Mouse (Mus musculus) forebrain, embryonic 15.5 days (tissue): Measurements from ENCODE around the gene Wbp11. TPM values are rescaled to one million over a fixed set of nuclear protein-coding genes. Genes with fewer than 3 reads are reported as not detected.
A peak's percentile ranks its signal among the peaks of the same experiment; 100 is the strongest.

ENCODE experiments used
- ATAC-seq: fragments of 200-750 bp; cut with Nextera tagmentation; replicated peaks from 2 replicates; pipeline ENCODE4 v1.8.0; 2017; ENCODE audit warnings: mild to moderate bottlenecking, moderate TSS enrichment, moderate library complexity
- H3K27ac ChIP-seq: fragments of 300-500 bp; sonication (generic); replicated peaks from 2 replicates; pipeline ENCODE4 v1.5.1; 2015; ENCODE audit warnings: mild to moderate bottlenecking, inconsistent platforms
- H3K27me3 ChIP-seq: fragments of 300-500 bp; sonication (generic); 2 replicates; pipeline ENCODE4 v1.6.1; 2015; ENCODE audit warnings: inconsistent platforms
- H3K36me3 ChIP-seq: fragments of 300-500 bp; sonication (generic); 2 replicates; pipeline ENCODE4 v1.6.1; 2015; ENCODE audit warnings: mild to moderate bottlenecking, inconsistent platforms
- H3K4me1 ChIP-seq: fragments of 300-500 bp; sonication (generic); 2 replicates; pipeline ENCODE4 v1.6.1; 2015; ENCODE audit warnings: inconsistent platforms
- H3K4me2 ChIP-seq: fragments of 300-500 bp; sonication (generic); replicated peaks from 2 replicates; pipeline ENCODE4 v1.6.1; 2015; ENCODE audit warnings: mild to moderate bottlenecking, inconsistent platforms
- H3K4me3 ChIP-seq: fragments of 300-500 bp; sonication (generic); 2 replicates; pipeline ENCODE4 v1.5.1; 2015; ENCODE audit warnings: mild to moderate bottlenecking, inconsistent platforms
- H3K9ac ChIP-seq: fragments of 300-500 bp; sonication (generic); replicated peaks from 2 replicates; pipeline ENCODE4 v1.6.1; 2015; ENCODE audit warnings: mild to moderate bottlenecking, inconsistent platforms
- H3K9me3 ChIP-seq: fragments of 300-500 bp; sonication (generic); 2 replicates; pipeline ENCODE4 v1.6.1; 2016; ENCODE audit warnings: inconsistent platforms
- WGBS: fragments of 180-500 bp; shearing (Covaris S2); methylation state at CpG from one replicate; pipeline ENCODE4 v1.1.7; 2015; ENCODE audit warnings: mixed read lengths; 5-methylcytosine and 5-hydroxymethylcytosine counted together
- polyA plus RNA-seq: library from polyadenylated mRNA; unstranded; fragments of >200 nt; fragmentation: Nextera tagmentation; extraction: Ambion mirVana; gene quantifications from 2 replicates; pipeline ENCODE4 v1.2.1, GENCODE M21; 2015

Wbp11 gene
- polyA plus RNA-seq, 1 experiment from 2014 or later, result 82.5 TPM

DNA sequence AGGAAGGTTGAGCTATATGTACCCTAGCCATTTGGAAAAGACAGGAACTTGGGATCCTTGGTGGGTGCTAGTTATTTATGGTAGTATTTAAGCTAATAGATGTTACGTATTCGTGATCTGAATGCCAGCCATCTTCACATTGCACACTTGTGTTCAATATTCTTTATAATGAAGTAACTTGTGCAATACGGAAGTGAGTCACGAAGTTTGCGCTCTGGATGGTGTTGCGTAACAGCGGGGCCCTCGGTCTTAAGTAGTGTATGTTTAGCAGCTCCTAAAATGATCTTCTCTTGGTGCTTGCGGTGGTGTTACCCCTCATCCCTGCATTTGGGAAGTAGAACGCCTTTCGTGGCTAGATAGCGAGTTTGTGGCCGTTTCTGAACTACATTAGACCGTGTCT, 19.0 kb downstream of the Wbp11 start:
- H3K4me2 ChIP-seq, result peak overlapping the region; percentile 91
- H3K27me3 ChIP-seq, result no peaks in the 10 kb centered on the region
- WGBS, result 41% methylated on average over 14 of the region's 14 CpGs
- H3K9me3 ChIP-seq, result no peaks in the 10 kb centered on the region
- peaks cover 23% of the 10 kb centered on the region for H3K36me3 ChIP-seq
- H3K27ac ChIP-seq, result no peak overlapping the region
- peak overlapping the region; percentile 86 for H3K4me3 ChIP-seq
- no peak for ATAC-seq
- peak overlapping the region; percentile 70 for H3K9ac ChIP-seq
- H3K4me1 ChIP-seq, result peaks cover 25% of the 10 kb centered on the region

DNA sequence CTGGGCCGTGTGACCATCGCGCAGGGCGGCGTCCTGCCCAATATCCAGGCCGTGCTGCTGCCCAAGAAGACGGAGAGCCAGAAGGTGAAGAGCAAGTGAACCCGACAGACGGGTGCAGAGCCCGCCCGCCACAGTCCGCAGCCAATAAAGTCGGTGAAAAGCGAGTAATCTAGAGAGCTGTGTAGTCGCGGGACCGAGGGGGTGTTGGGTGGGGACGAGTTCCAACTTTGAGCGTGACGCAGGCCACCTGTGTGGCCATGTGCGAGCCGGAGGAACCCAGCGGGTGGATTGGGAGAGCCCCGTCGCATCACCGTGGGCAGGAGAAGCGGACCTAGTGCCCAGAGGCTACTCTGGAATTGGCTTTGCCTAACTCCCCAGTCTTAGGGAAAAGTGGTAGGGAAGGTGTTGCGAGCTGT, 19.4 kb downstream of the Wbp11 start:
- peak; percentile 18 for ATAC-seq
- H3K27ac ChIP-seq, result no peak overlapping the region

DNA sequence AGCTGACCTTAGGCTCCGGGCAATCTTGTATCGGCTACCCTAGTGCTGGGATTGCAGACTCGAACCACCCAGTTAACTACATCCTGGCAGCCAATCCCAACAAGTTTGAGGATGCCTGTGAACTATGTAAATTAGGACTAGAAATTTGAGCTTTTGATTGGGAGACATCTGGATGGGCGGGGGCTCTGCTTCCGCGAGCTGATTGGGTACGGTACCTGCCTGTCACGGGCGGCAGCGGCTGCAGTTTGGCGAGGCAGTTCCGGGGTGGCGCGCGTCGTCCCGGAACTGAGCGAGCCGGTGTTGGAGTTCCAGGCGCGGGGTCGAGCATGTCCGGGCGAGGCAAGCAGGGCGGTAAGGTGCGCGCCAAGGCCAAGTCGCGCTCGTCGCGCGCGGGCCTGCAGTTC, 20.0 kb downstream of the Wbp11 start, which contains the start of gene H2afj:
Gene H2afj, plus strand, starts transcription at position 231 of the 404 bp plus-strand sequence.
- peak within 1 kb of the TSS; percentile 91 for H3K4me2 ChIP-seq
- H3K27ac ChIP-seq, result peak within 1 kb of the TSS; percentile 64
- H3K9ac ChIP-seq, result peak within 1 kb of the TSS; percentile 70
- peaks cover 14% of the 10 kb centered on the region for H3K36me3 ChIP-seq
- H3K4me1 ChIP-seq, result peaks cover 32% of the 10 kb centered on the region
- peak; percentile 91 for ATAC-seq
- H3K4me3 ChIP-seq, result peak within 1 kb of the TSS; percentile 86
- H3K27me3 ChIP-seq, result no peaks in the 10 kb centered on the region
- WGBS, result under 1% methylated on average over 34 of the region's 34 CpGs
- no peaks in the 10 kb centered on the region for H3K9me3 ChIP-seq

More for the DNA sequence above, 19.4 kb downstream of the Wbp11 start:
- Histone ChIP-seq H3K4me2 (peak overlapping the region; percentile 91), H3K4me1 (peaks cover 25% of the 10 kb centered on the region), H3K9ac (peak overlapping the region; percentile 70), H3K36me3 (peaks cover 18% of the 10 kb centered on the region), H3K4me3 (peak overlapping the region; percentile 86), H3K9me3 (no peaks in the 10 kb centered on the region), H3K27me3 (no peaks in the 10 kb centered on the region)
- under 1% methylated on average over 28 of the region's 28 CpGs for WGBS

DNA sequence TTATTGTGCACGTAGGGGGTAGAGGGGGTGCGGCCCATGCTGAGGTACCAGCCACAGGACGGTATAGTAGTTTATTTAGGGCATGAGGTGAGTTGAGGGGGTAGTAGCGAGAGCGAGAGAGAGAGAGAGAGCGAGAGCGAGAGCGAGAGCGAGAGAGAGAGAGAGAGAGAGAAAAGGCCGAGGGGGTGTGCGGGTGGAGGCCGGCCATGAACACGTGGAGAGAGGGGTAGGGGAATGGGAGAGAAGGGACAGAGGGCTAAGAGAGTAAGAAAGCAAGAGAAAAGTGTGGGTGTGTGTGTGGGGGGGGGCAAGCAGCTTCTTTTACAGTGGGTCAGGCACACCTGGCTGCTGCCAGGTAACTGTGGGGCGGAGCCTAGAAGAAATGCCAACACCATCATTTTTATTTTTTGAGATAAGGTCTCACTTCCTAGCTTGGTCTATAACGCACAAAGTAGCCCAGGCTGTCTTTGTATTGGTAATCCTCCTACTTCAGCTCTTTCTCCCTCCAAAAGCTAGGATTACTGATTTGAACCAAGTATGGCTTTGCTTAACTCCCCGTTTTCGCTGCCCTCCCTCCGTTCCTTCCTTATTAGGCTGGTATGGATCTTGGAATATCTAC, 20.5 kb downstream of the Wbp11 start:
- H3K4me1 ChIP-seq, result peaks cover 34% of the 10 kb centered on the region
- WGBS, result 28% methylated on average over 18 of the region's 18 CpGs
- ATAC-seq, result no peak

DNA sequence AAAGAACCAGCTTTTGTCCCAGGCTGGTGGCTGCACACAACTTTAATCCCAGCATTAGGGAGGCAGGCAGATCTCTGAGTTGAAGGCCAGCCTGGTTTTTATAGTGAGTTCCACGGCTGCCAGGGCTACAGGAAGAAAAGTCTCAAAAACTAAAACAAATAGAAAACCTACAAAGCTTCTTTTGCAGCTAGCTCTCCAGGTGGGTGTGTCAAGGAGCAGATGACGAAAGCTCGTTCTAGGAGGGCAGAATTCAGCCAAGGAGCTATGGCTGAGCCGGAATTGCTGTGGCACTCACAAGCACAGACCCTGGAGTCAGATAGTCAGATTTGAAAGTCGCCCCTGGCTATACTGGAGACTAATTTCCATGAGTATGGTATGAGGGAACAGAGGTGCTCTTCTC, 21.2 kb downstream of the Wbp11 start:
- peaks cover 34% of the 10 kb centered on the region for H3K4me1 ChIP-seq
- no peak overlapping the region for H3K4me2 ChIP-seq
- no peak overlapping the region for H3K9ac ChIP-seq
- H3K27me3 ChIP-seq, result no peaks in the 10 kb centered on the region
- no peak for ATAC-seq
- peaks cover 2% of the 10 kb centered on the region; the same call in 1 of the 2 replicates for H3K36me3 ChIP-seq
- WGBS, result 68% methylated on average over 5 of the region's 5 CpGs
- H3K9me3 ChIP-seq, result no peaks in the 10 kb centered on the region
- no peak overlapping the region for H3K4me3 ChIP-seq
- H3K27ac ChIP-seq, result no peak overlapping the region

More for the DNA sequence above, 20.5 kb downstream of the Wbp11 start:
- peak overlapping the region; percentile 64 for H3K27ac ChIP-seq
- no peaks in the 10 kb centered on the region for H3K9me3 ChIP-seq
- peak overlapping the region; percentile 56 for H3K4me2 ChIP-seq
- H3K4me3 ChIP-seq, result peak overlapping the region; percentile 86
- peak overlapping the region; percentile 40; the same call in 1 of the 2 replicates for H3K9ac ChIP-seq
- H3K27me3 ChIP-seq, result no peaks in the 10 kb centered on the region
- peaks cover 9% of the 10 kb centered on the region for H3K36me3 ChIP-seq

DNA sequence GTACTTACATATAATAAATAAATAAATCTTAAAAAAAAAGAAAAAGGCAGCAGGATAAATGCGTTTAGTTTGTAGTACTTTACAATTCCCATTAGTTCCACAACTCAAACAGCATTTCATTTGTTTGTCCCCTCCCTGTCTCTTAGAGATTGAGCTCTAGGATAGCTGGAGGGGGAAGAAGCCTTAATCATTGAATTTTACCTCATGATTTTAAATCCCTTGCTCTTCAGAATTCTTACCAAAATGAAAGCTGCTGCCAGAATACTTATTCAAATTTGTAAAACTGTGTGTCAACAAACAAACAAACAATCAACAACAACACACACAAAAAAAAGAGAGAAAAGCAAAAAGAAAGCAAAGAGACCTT, 22.6 kb downstream of the Wbp11 start:
- no peak for ATAC-seq
- no peak overlapping the region for H3K4me2 ChIP-seq
- H3K27ac ChIP-seq, result peak overlapping the region; percentile 100; the same call in 1 of the 2 replicates
- H3K4me1 ChIP-seq, result peaks cover 34% of the 10 kb centered on the region
- 97% methylated on average over 1 of the region's 1 CpGs for WGBS
- no peaks in the 10 kb centered on the region for H3K27me3 ChIP-seq
- H3K9ac ChIP-seq, result no peak overlapping the region
- H3K36me3 ChIP-seq, result no peaks in the 10 kb centered on the region
- H3K4me3 ChIP-seq, result no peak overlapping the region
- no peaks in the 10 kb centered on the region for H3K9me3 ChIP-seq

DNA sequence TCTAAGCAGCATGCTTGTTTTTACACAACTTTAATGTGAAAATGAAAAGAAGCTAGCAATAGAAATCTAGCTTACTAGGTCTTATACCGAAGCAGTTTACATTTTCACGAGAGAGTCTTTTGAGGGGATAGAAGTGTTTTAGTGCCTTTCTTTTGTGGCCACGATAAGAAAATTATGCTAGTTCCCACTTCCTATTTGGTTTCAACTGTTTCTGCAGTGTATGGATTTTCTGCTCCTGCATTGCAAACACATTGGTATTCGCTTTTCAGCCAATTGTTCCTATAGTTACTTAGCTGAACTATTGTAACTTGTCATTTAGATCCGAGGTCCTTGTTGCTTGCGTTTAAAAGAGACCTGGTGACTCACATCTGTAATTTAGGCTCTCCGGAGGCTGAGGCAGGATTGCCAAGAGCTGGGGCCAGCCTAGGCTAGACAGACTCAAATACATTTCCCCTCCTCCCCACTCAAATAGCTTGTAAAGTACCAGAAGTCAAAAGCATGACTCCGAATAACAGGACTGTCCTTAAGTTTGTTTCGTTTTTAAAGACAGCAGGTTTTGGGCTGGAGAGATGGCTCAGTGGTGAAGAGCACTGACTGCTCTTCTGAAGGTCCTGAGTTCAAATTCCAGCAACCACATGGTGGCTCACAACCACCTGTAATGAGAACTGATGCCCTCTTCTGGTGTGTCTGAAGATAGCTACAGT, 23.2 kb downstream of the Wbp11 start:
- Histone ChIP-seq H3K4me2 (peak overlapping the region; percentile 72), H3K4me1 (peaks cover 34% of the 10 kb centered on the region), H3K27ac (peak overlapping the region; percentile 100), H3K36me3 (no peaks in the 10 kb centered on the region), H3K4me3 (peak overlapping the region; percentile 75), H3K9ac (peak overlapping the region; percentile 93), H3K9me3 (no peaks in the 10 kb centered on the region), H3K27me3 (no peaks in the 10 kb centered on the region)
- 26% methylated on average over 9 of the region's 9 CpGs for WGBS
- ATAC-seq, result no peak

DNA sequence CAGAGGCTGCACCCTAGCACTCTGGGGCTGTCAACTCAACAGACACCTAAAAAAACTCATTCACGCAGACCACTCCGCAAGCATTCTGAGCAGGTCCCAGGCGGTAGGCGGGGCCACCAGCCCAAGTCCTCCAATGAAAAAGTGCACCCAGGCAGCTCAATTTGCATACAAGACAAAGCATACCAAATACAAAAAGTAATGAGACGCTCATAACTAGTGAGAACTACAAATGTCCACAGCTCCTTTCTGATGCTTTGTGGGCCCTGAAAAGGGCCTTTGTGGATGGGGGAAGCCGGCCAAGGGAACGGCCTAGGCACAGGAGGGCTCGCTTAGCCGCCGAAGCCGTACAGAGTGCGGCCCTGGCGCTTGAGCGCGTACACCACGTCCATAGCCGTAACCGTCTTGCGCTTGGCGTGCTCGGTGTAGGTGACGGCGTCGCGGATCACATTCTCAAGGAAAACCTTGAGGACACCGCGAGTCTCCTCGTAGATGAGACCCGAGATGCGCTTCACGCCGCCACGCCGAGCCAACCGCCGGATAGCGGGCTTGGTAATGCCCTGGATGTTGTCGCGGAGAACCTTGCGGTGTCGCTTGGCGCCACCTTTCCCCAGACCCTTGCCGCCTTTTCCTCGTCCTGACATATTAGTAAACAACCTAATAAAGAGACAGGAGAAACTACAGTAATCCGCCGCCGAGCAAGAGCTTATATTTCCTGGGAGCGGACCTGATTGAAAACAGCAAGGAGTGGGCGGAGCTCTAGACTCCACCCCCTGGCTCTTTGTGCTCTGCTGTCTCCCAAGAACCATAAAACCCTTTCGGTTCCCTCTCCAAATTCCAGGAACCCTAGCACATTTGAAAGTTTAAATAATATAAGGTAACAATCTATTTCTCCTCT, 24.0 kb downstream of the Wbp11 start, which contains the start of gene Hist4h4:
Gene Hist4h4, minus strand, starts transcription at position 677 of the 895 bp plus-strand sequence.
- H3K4me2 ChIP-seq, result peak within 1 kb of the TSS; percentile 72
- no peaks in the 10 kb centered on the region for H3K9me3 ChIP-seq
- WGBS, result under 1% methylated on average over 50 of the region's 50 CpGs
- ATAC-seq, result peak; percentile 76
- H3K27ac ChIP-seq, result peak within 1 kb of the TSS; percentile 100
- H3K4me3 ChIP-seq, result peak within 1 kb of the TSS; percentile 75
- no peaks in the 10 kb centered on the region for H3K27me3 ChIP-seq
- peaks cover 25% of the 10 kb centered on the region for H3K4me1 ChIP-seq
- no peaks in the 10 kb centered on the region for H3K36me3 ChIP-seq
- H3K9ac ChIP-seq, result peak within 1 kb of the TSS; percentile 93

DNA sequence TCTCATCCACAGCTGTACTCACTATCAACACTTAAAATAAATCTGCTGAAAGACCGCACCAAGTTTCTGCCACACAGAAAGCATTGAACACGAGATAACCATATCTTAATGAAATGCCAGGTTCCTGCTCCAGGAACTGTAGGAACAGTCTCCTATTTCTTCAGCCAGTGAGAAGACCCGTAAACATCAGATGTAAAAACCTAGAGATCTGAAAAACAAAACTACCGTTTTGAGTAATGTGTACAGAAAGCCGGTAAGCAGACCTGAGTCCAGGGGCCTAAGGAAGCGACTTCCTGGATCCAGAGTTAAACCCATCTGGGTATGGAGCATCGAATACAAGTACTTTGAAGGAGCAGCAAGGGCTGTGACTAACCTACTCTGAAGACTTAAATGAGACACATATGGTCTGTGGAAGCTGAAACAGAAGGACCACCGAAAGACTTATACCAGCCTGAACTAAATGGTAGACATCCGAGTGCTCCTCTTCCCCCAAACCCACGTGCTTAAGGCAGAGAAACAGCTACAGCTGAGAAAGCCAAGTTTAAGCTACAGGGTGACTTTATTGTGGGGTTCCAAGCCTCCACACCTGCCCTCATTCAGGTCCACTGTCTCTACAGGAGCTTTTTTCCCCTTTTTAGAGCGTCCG, 24.8 kb downstream of the Wbp11 start:
- H3K27ac ChIP-seq, result peak overlapping the region; percentile 100
- H3K9me3 ChIP-seq, result no peaks in the 10 kb centered on the region
- no peaks in the 10 kb centered on the region for H3K27me3 ChIP-seq
- H3K36me3 ChIP-seq, result no peaks in the 10 kb centered on the region
- peaks cover 21% of the 10 kb centered on the region for H3K4me1 ChIP-seq
- H3K4me2 ChIP-seq, result peak overlapping the region; percentile 72
- no peak; the same call in 1 of the 2 replicates for ATAC-seq
- WGBS, result 21% methylated on average over 12 of the region's 12 CpGs
- H3K4me3 ChIP-seq, result peak overlapping the region; percentile 75
- peak overlapping the region; percentile 93 for H3K9ac ChIP-seq

DNA sequence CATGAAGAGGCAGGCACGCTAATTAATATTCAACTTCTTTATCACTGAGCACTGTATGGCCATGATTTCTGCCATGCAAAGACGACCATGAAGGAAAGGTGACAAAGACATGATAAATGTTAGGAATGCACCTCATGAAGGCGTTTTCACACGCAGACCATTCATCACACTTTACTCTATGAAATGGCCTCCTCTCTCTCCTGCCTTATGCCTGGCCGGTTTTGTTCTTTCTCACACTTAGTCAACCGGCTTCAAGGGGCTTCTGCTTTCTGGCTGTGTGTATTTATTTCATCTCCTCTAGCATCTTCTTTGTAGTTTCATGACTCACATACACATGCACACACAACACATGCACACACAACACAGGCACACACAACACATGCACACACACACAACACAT, 26.8 kb downstream of the Wbp11 start:
- 83% methylated on average over 6 of the region's 6 CpGs for WGBS
- Histone ChIP-seq H3K27ac (no peak overlapping the region), H3K4me3 (no peak overlapping the region), H3K9ac (no peak overlapping the region), H3K27me3 (no peaks in the 10 kb centered on the region), H3K4me1 (peaks cover 14% of the 10 kb centered on the region), H3K36me3 (no peaks in the 10 kb centered on the region), H3K4me2 (no peak overlapping the region), H3K9me3 (no peaks in the 10 kb centered on the region)
- ATAC-seq, result no peak

DNA sequence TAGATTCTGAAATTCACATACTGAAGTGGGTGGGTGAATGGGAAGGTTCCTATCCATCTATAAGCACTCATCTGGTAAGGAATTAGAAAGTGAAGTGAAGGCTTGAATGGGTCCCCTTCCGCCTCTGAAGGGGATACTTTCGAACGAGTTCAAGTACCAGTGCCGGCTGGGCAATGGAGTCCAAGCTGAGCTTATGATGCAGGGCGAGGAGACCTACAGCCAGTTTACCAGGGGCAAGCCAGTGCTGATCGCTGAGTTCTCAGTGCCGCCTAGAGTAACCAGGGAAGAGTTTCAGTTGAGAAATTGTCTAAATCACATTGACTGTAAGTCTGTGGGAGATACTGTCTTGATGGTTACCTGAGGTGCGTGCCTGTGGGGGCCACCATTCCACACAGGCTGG, 27.3 kb downstream of the Wbp11 start:
- no peak for ATAC-seq
- no peak overlapping the region for H3K9ac ChIP-seq
- peaks cover 14% of the 10 kb centered on the region for H3K4me1 ChIP-seq
- H3K36me3 ChIP-seq, result no peaks in the 10 kb centered on the region
- no peaks in the 10 kb centered on the region for H3K27me3 ChIP-seq
- H3K9me3 ChIP-seq, result no peaks in the 10 kb centered on the region
- no peak overlapping the region for H3K4me3 ChIP-seq
- no peak overlapping the region for H3K4me2 ChIP-seq
- no peak overlapping the region for H3K27ac ChIP-seq
- 87% methylated on average over 8 of the region's 8 CpGs for WGBS
